Mouse (Mus musculus): ENCODE results near the gene 4930470P17Rik. TPM values are rescaled to one million over a fixed set of nuclear protein-coding genes. Genes with fewer than 3 reads are reported as not detected.

The 4930470P17Rik gene
- polyA plus RNA-seq (2012; rRNA removed): not detected in 2 replicates

DNA sequence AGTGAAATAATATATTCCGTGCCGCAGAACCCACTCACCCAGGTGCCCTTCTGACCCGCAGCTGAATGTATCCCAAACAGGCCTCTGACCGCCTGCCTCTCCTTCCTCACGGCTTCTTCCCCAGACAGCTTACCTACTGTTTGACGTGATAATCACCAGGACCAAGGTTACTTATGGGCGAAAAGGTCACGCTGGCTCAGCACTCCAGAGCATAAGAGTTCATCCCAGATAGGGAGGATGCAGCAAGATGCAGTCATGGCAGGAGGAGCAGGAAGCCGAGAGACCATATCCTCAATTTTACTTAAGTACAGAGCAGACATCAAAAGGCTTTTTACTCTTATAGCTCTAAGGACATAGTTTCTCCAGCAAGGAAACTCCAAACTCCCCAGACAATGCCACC is at the start of gene 4930470P17Rik:
TSS of gene 4930470P17Rik (minus strand) at position 101 of the 400 bp plus-strand sequence.

Other genes starting within 250 kb of the 4930470P17Rik start
- gene Bcas1, start 174.2 kb downstream of the 4930470P17Rik start, polyA plus RNA-seq (2012; rRNA removed): 4.0 and 4.6 TPM in 2 replicates
- gene Pfdn4, start 105.6 kb downstream of the 4930470P17Rik start, polyA plus RNA-seq (2012; rRNA removed): 26.4 and 30.0 TPM in 2 replicates
- under 0.01 TPM in 1 of 2 replicates, not detected in the other for gene Cyp24a1, start 104.9 kb downstream of the 4930470P17Rik start, polyA plus RNA-seq (2012; rRNA removed)
- 0.18 and 0.23 TPM in 2 replicates for gene Dok5, start 129.8 kb upstream of the 4930470P17Rik start, polyA plus RNA-seq (2012; rRNA removed)